Mouse (Mus musculus) induced T-regulatory cell, adult 2 months (primary cell): ENCODE measurements around the gene Gucy1b1.

ENCODE experiments used
- DNase-seq: peaks from one replicate; pipeline ENCODE4 v3.0.0-alpha.2; 2012; ENCODE audit warnings: low read depth

Gucy1b1 gene

DNA sequence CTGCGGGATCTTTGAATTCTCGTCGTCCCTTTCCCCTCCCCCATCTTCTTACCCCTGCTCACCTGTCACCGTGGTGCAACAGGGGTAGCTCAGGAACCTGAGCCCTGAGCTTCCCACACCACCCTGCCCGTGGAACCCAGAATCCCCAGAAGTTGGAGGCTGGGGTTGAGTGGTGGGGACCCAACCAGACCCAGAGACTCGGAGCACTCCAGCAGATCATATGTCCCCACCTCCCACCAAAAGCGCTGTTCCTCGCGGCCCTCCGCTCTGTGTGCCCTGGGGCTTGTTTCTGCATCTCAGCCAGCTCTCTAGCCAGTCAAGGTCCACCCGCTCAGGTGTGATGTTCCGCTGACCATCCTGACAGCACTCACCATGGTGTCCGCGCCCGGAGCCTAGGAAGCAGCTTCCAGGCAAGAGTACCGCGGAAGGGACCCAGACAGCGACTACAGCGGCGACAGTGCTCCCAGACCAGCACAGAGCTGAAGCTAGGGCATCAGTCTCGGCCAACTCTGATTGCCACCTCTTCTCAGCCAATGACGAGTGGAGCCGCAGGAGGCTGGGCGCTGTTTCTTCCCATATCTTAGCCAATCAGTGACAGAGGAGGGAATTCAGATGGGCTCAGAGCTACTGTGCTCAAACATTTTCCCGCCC is at the start of gene Gucy1b1:
Gene Gucy1b1, minus strand, starts transcription at position 489 of the 651 bp plus-strand sequence.
- peak; percentile 47 for DNase-seq

GRCm38 (mm10) chr3:82118916-82119315 is 44.4 kb upstream of the Gucy1b1 start:
- no peak for DNase-seq

DNA sequence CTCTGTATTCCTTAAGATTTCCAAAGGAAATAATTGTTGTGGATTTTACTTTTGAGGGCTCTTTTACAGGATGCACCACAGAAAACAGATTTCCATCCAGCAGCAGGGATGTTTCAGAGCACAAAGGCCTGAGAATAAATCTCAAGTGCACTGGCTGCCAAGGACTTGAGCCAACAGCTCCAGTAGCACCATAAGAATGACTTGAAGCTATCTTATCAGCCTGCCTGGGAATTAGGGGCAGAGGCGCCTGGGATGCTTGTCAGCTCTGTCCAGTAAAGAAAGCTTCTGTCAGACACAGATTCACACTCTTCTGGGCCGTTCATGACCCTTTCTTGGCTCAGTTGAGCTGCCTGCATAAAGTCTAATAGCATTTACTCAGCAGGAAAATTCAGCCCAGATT is 38.0 kb upstream of the Gucy1b1 start:
- no peak for DNase-seq

DNA sequence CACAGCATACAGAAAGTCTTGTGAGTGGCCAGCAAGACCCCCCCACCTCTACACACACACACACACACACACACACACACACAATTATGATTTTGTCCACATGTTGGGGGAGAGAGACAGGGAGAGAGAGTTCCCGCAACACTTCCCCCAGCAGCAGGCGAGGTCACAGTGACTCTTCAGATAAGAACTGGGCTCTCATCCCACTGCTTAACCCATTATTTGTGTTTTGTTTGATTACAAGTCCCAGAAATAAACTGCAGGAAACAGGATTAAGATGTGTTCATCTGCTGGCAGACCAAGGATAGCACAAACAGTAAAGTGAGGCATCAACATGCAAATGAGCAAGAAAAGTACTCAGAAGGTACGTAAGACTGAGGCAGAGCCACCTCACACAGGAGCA is 37.5 kb upstream of the Gucy1b1 start:
- no peak for DNase-seq

DNA sequence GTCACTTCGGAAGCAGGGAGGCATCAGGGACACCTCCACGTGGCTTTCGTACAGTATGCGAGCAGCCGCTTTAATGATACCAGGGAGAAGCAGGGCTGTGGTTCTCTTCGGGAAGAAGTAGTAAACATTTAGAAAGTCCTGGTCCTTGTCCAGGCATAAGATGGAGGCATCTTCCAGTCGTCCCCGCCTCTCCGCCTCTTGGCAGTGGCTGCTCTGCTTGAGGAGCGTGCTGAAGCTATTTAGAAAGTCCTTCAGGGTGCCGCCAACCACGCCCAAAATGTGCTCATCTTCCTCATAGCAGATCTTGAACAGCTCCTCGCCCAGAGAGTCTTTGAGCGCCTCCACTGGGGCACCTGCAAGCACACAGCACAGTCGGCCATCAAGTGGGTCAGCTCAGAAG is 34.5 kb upstream of the Gucy1b1 start:
- DNase-seq, result no peak

DNA sequence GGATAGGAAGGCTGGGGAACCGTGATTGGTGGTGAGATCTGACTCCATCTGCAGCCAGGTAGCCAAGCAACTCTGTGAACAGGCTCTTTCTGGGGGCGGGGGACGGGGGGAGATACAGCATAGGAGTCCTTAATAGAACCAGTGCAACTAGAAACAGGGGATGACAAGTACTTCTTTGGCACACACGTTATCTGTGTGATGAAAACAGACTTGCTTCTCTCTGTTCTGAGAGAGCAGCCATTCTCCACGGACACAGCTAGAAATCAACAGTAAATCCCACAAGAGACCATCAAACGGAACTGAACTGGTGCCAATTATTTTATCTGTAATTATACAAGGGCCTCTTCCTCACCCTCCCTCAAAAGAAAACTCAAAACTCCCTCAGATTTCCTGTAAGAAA is 29.7 kb upstream of the Gucy1b1 start:
- no peak for DNase-seq

DNA sequence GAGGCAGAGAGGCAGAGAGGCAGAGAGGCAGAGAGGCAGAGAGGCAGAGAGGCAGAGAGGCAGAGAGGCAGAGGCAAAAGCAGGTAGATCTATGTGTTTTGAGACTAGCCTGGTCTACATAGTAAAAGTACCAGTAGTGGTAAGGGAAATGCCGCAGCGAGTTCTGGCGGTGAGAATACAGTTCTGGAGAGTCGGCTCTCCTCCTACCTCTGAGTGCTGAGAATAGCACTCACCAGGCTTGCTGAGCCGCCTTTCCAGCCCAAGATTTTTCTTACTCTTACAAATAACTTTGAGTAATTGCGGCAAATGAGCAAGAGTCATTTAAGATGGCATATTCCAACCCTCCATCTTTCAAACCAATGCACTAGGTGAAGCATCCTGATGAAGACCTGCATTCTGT is 24.6 kb upstream of the Gucy1b1 start:
- DNase-seq, result no peak

- DNase-seq, result no peak
Measured at GRCm38 (mm10) chr3:82096801-82097200, 22.3 kb upstream of the Gucy1b1 start.

- DNase-seq, result peak; percentile 4
Measured at GRCm38 (mm10) chr3:82073741-82074181, 728 bp downstream of the Gucy1b1 start.

DNA sequence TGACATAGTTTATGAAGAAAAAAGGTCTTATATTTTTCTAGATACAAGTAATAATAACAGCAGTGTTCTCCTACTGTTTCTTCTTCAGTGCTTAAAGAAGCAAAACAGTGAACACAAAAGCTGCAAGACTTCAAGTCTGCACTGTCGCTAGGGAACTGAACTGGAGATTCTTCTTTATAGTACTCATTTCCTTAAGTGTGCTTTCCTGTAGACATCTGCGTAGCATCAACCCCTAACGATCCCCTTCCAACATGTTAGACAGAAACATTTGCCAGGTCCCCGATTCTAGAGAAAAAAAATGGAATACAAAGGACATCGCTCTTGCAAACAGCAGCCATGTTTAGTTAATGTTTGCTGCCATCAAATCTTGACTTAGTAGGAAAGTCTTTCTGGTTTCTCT is 6.7 kb downstream of the Gucy1b1 start:
- no peak for DNase-seq

GRCm38 (mm10) chr3:82061402-82062180 is 12.9 kb downstream of the Gucy1b1 start:
- DNase-seq, result no peak

- DNase-seq, result no peak
Measured at GRCm38 (mm10) chr3:82057201-82057600, 17.3 kb downstream of the Gucy1b1 start.

DNA sequence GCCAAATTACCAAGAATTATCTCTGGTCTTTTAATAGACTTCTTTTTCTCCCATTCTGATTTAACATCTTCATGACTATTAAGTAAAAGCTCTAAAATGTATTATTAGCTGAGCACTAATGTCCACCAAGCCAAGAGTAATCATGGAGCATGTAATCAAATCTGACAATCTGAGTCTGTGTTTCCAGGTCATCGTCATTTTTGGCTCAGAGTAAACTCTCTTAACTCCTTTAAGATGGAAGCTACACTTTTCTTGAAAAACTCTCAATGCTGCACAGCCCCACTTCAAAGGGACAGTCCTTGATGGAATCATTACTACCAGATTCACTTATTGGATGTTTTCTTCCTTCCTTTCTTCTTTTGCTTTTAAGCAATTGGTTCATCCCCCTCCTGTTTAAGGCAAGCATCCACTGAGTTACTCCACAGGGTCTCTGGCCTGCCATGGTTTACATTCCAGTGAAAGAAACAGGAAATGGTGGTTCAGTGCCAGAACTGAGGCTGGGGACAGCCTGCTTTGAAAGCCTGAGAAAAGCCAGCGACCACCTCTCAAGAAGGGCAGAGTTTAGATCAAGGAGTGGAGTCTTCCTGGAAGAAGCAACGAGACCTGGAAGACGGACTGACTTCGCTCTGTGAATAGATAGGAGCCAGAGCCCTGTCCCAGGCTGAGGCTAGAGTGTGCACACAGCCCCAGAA is 20.1 kb downstream of the Gucy1b1 start:
- no peak for DNase-seq

DNA sequence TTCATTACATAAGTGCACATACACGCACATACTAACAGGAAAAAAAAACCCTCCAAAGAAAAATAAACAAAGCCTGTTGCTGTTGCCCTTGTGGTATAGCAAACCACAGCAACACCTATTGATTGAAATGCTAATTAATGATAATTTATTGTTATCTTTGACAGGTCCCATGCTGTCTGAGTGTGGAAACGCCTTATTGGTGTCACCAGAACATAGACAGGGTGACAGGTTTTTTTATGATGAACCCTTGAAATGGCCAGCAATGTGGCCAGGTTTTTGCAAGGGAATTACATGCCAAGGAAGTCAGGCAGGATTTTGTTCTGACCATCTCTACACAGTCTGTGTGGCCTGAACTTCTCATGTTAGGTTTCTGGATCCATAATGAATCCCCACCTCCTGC is 22.5 kb downstream of the Gucy1b1 start:
- no peak for DNase-seq

GRCm38 (mm10) chr3:82051468-82051867 is 23.0 kb downstream of the Gucy1b1 start:
- no peak for DNase-seq

DNA sequence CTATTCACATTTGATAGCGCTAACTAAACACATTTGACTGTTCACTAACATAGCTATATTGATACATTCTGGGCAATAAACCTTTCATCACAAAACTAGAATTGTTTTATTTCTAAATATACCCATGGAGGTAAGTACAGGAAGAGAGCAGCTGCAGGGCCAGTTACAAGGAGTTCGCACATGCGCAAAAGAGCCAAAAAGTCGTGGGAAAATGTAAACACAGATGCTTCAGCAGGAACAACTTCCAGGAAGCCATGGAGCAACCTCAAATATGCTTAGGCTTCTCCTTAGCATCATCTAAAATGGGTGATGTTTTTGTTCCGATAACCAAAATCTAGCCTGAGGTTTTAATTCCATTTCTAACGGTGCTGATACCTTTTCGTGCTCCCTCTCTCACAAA is 25.8 kb downstream of the Gucy1b1 start:
- no peak for DNase-seq

DNA sequence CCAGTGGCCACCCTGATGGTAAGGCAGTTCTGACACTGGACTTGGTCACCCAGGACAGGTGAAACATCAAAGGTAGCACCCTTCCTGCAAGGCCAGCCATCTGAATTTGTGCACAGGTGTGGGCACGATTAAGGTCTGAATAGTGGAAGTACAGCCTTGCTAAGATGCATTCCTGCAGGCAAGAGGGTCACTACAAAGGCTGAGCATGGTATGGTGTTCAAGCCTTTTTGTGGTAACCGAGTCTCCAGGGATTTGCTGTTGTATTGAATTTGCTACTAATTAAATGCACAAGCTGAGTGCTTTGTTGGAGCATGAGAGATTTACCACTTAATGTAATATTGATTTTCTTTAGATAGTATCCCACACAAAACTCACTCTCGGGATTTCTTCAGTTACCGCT is 26.4 kb downstream of the Gucy1b1 start:
- no peak for DNase-seq

DNA sequence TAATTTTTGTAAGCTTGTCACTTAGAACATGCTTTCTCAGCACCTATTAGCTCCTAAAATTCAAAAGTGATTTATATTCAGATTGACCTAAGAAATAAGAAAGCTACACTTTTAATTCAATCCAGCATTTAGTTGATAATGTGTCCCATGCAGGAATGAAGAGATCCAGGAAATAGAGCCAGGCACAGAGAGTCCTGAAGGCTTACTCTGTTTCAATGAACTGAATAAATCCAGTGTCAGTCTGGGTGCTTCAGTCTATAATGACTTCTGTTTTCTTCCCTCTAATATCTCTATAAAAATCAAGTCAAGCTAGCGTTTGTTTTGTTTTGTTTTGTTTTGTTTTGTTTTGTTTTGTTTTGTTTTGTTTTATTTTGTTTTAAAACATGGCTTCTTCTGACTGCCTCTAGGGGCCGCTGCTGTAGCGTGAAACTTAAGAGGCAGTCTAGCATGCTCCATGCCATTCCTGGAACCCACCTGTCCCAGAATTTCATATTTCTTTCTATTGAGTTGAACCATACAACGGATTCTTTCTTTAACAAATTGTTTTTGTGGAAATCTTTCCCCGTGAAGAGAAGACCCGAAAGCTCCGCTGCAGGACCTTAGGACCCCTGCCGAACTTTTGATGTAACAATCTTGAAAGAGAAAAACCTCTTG is 27.3 kb downstream of the Gucy1b1 start:
- peak; percentile 39 for DNase-seq

DNA sequence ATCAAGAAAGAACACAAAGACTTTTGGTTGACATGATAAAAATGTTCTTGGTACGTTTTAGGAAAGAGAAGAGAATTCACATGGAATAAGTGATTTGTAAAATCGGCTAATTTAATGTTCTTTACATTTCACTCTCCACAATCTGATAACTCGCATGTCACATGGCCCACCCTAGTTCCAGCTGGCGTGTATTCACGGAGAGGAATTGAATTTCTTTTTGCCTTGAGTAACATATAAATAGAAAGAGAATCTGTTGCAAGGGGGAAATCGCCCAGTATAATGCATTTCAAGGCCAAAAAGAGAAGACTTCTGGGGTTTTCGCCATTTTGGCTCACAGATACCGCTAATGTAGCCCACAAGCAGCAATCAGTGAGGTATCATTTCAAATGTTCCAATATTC is 28.4 kb downstream of the Gucy1b1 start:
- DNase-seq, result no peak

GRCm38 (mm10) chr3:82044902-82045301 is 29.6 kb downstream of the Gucy1b1 start:
- DNase-seq, result no peak

- no peak for DNase-seq
Measured at GRCm38 (mm10) chr3:82043676-82044075, 30.8 kb downstream of the Gucy1b1 start.

DNA sequence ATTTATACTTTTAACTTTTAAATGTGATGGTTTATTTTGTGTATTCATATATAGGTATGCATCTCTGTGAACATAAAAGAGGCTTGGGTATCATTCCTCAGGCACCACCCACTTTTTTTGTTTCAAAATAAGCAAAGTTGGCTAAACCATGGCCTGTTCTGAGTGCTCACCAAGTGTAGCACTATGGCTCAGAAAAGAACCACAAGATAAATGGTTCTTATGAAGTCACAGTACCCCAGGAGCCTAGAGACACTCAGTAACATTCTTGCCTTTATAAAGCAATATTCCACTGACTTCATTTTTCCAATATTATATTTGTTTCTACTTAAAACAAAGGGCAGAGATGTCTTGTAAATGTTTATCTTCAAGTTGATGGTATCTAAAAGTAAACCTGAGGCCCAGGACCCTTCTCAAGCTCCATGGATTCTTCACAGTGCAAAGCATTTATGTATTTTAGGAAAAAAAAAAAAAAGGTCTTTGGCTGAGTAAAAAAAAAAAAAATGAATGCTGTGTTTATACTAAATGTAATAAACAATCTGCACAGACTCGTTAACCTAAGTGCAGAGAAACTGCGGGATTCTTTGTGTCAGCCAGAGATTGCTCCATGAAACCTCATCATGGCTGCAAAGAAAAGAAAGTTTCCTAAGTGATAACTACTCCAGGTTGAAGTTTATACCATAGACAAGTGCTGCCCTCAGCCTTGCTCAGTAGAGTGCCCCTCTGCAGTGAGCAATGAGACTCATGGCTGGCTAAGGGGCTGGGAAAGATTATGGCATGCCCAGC is 38.0 kb downstream of the Gucy1b1 start:
- no peak for DNase-seq
